Mouse (Mus musculus) heart, postnatal 0 days (tissue): ENCODE measurements around the gene Psmd14. TPM values are rescaled to one million over a fixed set of nuclear protein-coding genes. Genes with fewer than 3 reads are reported as not detected.

Experiments
- ATAC-seq: fragments of 200-750 bp; cut with Nextera tagmentation; 2 replicates; pipeline ENCODE4 v1.8.0; 2017; ENCODE audit warnings: low read depth, moderate number of reproducible peaks, moderate library complexity; ENCODE audit not compliant: insufficient read depth
- DNase-seq: peaks from one replicate; pipeline ENCODE4 v3.0.0-alpha.2; 2016; ENCODE audit warnings: low spot score
- H3K27ac ChIP-seq: fragments of 300-500 bp; sonication (generic); 2 replicates; pipeline ENCODE4 v1.5.1; 2014; ENCODE audit warnings: low read depth, mild to moderate bottlenecking
- H3K27me3 ChIP-seq: fragments of 300-500 bp; sonication (generic); 2 replicates; pipeline ENCODE4 v1.6.1; 2014; ENCODE audit warnings: low read length, mixed read lengths; ENCODE audit not compliant: control insufficient read depth, insufficient read depth
- H3K36me3 ChIP-seq: fragments of 300-500 bp; sonication (generic); replicated peaks from 2 replicates; pipeline ENCODE4 v1.6.1; 2014; ENCODE audit warnings: low read length, mixed read lengths; ENCODE audit not compliant: control insufficient read depth, insufficient read depth
- H3K4me1 ChIP-seq: fragments of 300-500 bp; sonication (generic); 2 replicates; pipeline ENCODE4 v1.6.1; 2014; ENCODE audit warnings: antibody characterized with exemption; ENCODE audit not compliant: control insufficient read depth, insufficient read depth
- H3K4me2 ChIP-seq: fragments of 300-500 bp; sonication (generic); 2 replicates; pipeline ENCODE4 v1.6.1; 2014; ENCODE audit warnings: low read depth, mild to moderate bottlenecking, low read length, moderate library complexity
- H3K4me3 ChIP-seq: fragments of 300-500 bp; sonication (generic); 2 replicates; pipeline ENCODE4 v1.5.1; 2014; ENCODE audit warnings: low read depth, low read length
- H3K9ac ChIP-seq: fragments of 300-500 bp; sonication (generic); replicated peaks from 2 replicates; pipeline ENCODE4 v1.6.1; 2014; ENCODE audit warnings: low read depth, low read length, mixed read lengths
- H3K9me3 ChIP-seq: fragments of 300-500 bp; sonication (generic); replicated peaks from 2 replicates; pipeline ENCODE4 v1.6.1; 2016; ENCODE audit warnings: low read length; ENCODE audit not compliant: control insufficient read depth
- CTCF ChIP-seq: IDR thresholded peaks from 2 replicates; pipeline ENCODE4 v1.5.1; 2016; ENCODE audit warnings: antibody characterized with exemption, control low read depth, low read depth
- EP300 ChIP-seq: IDR thresholded peaks from 2 replicates; pipeline ENCODE4 v1.6.1; 2016; ENCODE audit warnings: antibody characterized with exemption, low read depth
- WGBS: fragments of 180-500 bp; shearing (Covaris S2); extraction: QIAGEN DNeasy Blood & Tissue Kit; methylation state at CpG from one replicate; pipeline ENCODE4 v1.1.7; 2014; 5-methylcytosine and 5-hydroxymethylcytosine counted together
- microRNA-seq: library from miRNA; unstranded; fragments of <30 nt; microRNA quantifications from one replicate; pipeline ENCODE4, GENCODE M21; 2016
- polyA plus RNA-seq: library from polyadenylated mRNA; unstranded; fragments of >200 nt; fragmentation: Nextera tagmentation; extraction: Ambion mirVana; gene quantifications from 2 replicates; pipeline ENCODE4 v1.2.1, GENCODE M21; 2015
- total RNA-seq: library from RNA; depleted of rRNA; stranded (reverse); fragments of >200 nt; gene quantifications from 2 replicates; pipeline ENCODE4 v1.2.3, GENCODE M21; 2014; ENCODE audit warnings: low replicate concordance; rRNA removed

Psmd14 gene
- total and polyA plus RNA-seq, 2 experiments from 2014 or later = 84.5 to 115 TPM

DNA sequence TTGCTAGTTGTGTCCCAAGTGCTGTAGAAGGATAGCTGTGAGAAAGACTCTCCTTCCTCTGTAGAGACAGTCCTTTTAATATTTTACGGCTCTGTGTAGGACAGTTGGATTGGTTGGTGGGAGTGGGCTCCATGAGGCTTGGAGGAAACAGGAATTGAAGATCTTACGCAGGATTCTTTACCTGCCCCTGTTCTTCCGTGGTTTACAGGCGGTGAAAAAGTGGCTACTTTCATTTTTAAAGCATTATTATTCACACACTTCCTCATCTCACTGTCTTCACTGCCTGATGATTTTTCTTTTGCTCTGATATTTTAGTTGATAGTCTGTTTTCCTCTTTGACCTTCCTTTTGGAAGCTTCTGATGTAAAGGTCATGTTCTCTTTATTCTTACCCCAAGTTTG, 108.7 kb downstream of the Psmd14 start:
- ATAC-seq (no peak), DNase-seq (no peak)
- TF ChIP-seq CTCF (no peak), EP300 (no peak)
- H3K27me3 ChIP-seq = peaks cover 36% of the 10 kb centered on the region
- H3K4me1 ChIP-seq = peaks cover 9% of the 10 kb centered on the region
- no peak overlapping the region for H3K27ac ChIP-seq
- H3K4me3 ChIP-seq = no peak overlapping the region
- H3K36me3 ChIP-seq = no peaks in the 10 kb centered on the region
- H3K9ac ChIP-seq = no peak overlapping the region
- no peaks in the 10 kb centered on the region for H3K9me3 ChIP-seq
- no peak overlapping the region for H3K4me2 ChIP-seq
- 76% methylated on average over 4 of the region's 4 CpGs for WGBS

- H3K27me3 ChIP-seq = peaks cover 12% of the 10 kb centered on the region
- H3K4me3 ChIP-seq = no peak overlapping the region
- no peak overlapping the region for H3K27ac ChIP-seq
- ATAC-seq (no peak), DNase-seq (no peak)
- no peak overlapping the region for H3K4me2 ChIP-seq
- no peaks in the 10 kb centered on the region for H3K9me3 ChIP-seq
- TF ChIP-seq EP300 (no peak), CTCF (no peak)
- WGBS = 68% methylated on average over 1 of the region's 1 CpGs
- H3K9ac ChIP-seq = no peak overlapping the region
- H3K4me1 ChIP-seq = no peaks in the 10 kb centered on the region
- H3K36me3 ChIP-seq = no peaks in the 10 kb centered on the region
Measured at GRCm38 (mm10) chr2:61823426-61824140, 112.1 kb downstream of the Psmd14 start.

GRCm38 (mm10) chr2:61837243-61837806, 125.8 kb downstream of the Psmd14 start:
- Histone ChIP-seq H3K9ac (no peak overlapping the region), H3K27me3 (no peaks in the 10 kb centered on the region), H3K36me3 (no peaks in the 10 kb centered on the region), H3K4me1 (no peaks in the 10 kb centered on the region), H3K27ac (no peak overlapping the region), H3K9me3 (no peaks in the 10 kb centered on the region), H3K4me3 (no peak overlapping the region), H3K4me2 (no peak overlapping the region)
- ATAC-seq (no peak), DNase-seq (no peak)
- 59% methylated on average over 2 of the region's 2 CpGs for WGBS
- no peak for TF ChIP-seq EP300
- no peak for TF ChIP-seq CTCF

Small RNA genes lying within 50 kb of the gene (microRNA-seq; reads per million reads assigned to microRNA genes)
- not detected for gene Gm22403

Other genes with a start within 250 kb of the Psmd14 start
- gene Tank, start 133.1 kb upstream of the Psmd14 start, total RNA-seq = 17.3 and 21.0 TPM in 2 replicates
- gene Tank, start 133.1 kb upstream of the Psmd14 start, polyA plus RNA-seq = 22.2 and 22.9 TPM in 2 replicates
- not detected in 2 replicates for gene Tbr1, start 91.2 kb downstream of the Psmd14 start, total RNA-seq
- 0.07 TPM in 1 of 2 replicates, not detected in the other for gene Tbr1, start 91.2 kb downstream of the Psmd14 start, polyA plus RNA-seq